Mouse (Mus musculus) adrenal gland, postnatal 10 days (tissue): ENCODE measurements around the gene Pigq. TPM values are rescaled to one million over a fixed set of nuclear protein-coding genes. Genes with fewer than 3 reads are reported as not detected.

Experiments used
- DNase-seq: peaks from one replicate; pipeline ENCODE4 v3.0.0; 2021; ENCODE audit warnings: mixed read lengths
- total RNA-seq, 2 experiments: library from RNA; stranded (reverse); gene quantifications; 2 replicates each; pipeline ENCODE4 v1.2.3; 2021

The Pigq gene
- total RNA-seq, 2 experiments from 2014 or later = 101 to 118 TPM

- no peak for DNase-seq
Measured at GRCm38 (mm10) chr17:25958771-25959494, 14.2 kb upstream of the Pigq start.

GRCm38 (mm10) chr17:25957586-25958051 is 12.9 kb upstream of the Pigq start:
- DNase-seq = no peak

- DNase-seq = no peak
Measured at GRCm38 (mm10) chr17:25956631-25957030, 11.9 kb upstream of the Pigq start.

GRCm38 (mm10) chr17:25956201-25956600 is 11.5 kb upstream of the Pigq start:
- DNase-seq = no peak

GRCm38 (mm10) chr17:25955736-25956135 is 11.0 kb upstream of the Pigq start:
- no peak for DNase-seq

- no peak for DNase-seq
Measured at GRCm38 (mm10) chr17:25954671-25955070, 9.9 kb upstream of the Pigq start.

- DNase-seq = no peak
Measured at GRCm38 (mm10) chr17:25953161-25953560, 8.4 kb upstream of the Pigq start.

- DNase-seq = no peak
Measured at GRCm38 (mm10) chr17:25951803-25952623, 7.3 kb upstream of the Pigq start, which contains the start of gene A930017K11Rik. Gene A930017K11Rik (minus strand): TSS chr17:25952565.

- DNase-seq = peak; percentile 40
Measured at GRCm38 (mm10) chr17:25951225-25951802, 6.6 kb upstream of the Pigq start.

- DNase-seq = no peak
Measured at GRCm38 (mm10) chr17:25950706-25951105, 6.0 kb upstream of the Pigq start.

- no peak for DNase-seq
Measured at GRCm38 (mm10) chr17:25949981-25950380, 5.2 kb upstream of the Pigq start.

- DNase-seq = no peak
Measured at GRCm38 (mm10) chr17:25948051-25948450, 3.3 kb upstream of the Pigq start.

- no peak for DNase-seq
Measured at GRCm38 (mm10) chr17:25947576-25947975, 2.8 kb upstream of the Pigq start.

GRCm38 (mm10) chr17:25946891-25947290 is 2.2 kb upstream of the Pigq start:
- DNase-seq = no peak

- DNase-seq = no peak
Measured at GRCm38 (mm10) chr17:25946349-25946748, 1.6 kb upstream of the Pigq start.

GRCm38 (mm10) chr17:25945517-25946155 is 900 bp upstream of the Pigq start:
- peak; percentile 63 for DNase-seq

- no peak for DNase-seq
Measured at GRCm38 (mm10) chr17:25943769-25944168, 967 bp downstream of the Pigq start.

GRCm38 (mm10) chr17:25943221-25943620 is 1.5 kb downstream of the Pigq start:
- no peak for DNase-seq

- no peak for DNase-seq
Measured at GRCm38 (mm10) chr17:25942597-25943151, 2.1 kb downstream of the Pigq start.

GRCm38 (mm10) chr17:25941511-25942241 is 3.1 kb downstream of the Pigq start:
- peak; percentile 91 for DNase-seq

GRCm38 (mm10) chr17:25934526-25934925 is 10.2 kb downstream of the Pigq start:
- DNase-seq = peak; percentile 66
